Mouse (Mus musculus) heart, adult 10 weeks (tissue): Measurements from ENCODE around the gene Olfr212. TPM values are rescaled to one million over a fixed set of nuclear protein-coding genes. Genes with fewer than 3 reads are reported as not detected.

ENCODE experiments used
- polyA plus RNA-seq: library from polyadenylated mRNA; stranded (reverse); fragments of 350-450 nt; fragmentation: Illumina TruSeq; extraction: RNeasy Lipid Tissue Mini Kit (QIAGEN cat#74804); gene quantifications from one replicate; pipeline ENCODE4 v1.2.3, GENCODE M21; 2014; ENCODE audit warnings: low read depth, low replicate concordance

Gene Olfr212
- not detected for polyA plus RNA-seq

GRCm38 (mm10) chr6:116506302-116507003 is at the start of gene Olfr212:
Gene Olfr212 (plus strand): TSS chr6:116506516.

GRCm38 (mm10) chr6:116460544-116461283 is 45.6 kb upstream of the Olfr212 start, which contains the start of gene Alox5:
Gene Alox5 (minus strand): TSS chr6:116461178.

GRCm38 (mm10) chr6:116488791-116489190 is 17.5 kb upstream of the Olfr212 start, which contains the start of gene Olfr211:
Gene Olfr211 (plus strand): TSS chr6:116489091.

GRCm38 (mm10) chr6:116538156-116538555 is 31.8 kb downstream of the Olfr212 start, which contains the start of gene Olfr213:
Gene Olfr213 (plus strand): TSS chr6:116538456.

GRCm38 (mm10) chr6:116550841-116551240 is 44.5 kb downstream of the Olfr212 start, which contains the start of gene Gm5580:
Gene Gm5580 (plus strand): TSS chr6:116551141.

GRCm38 (mm10) chr6:116553935-116554334 is 47.6 kb downstream of the Olfr212 start, which contains the start of gene Olfr214:
Gene Olfr214 (plus strand): TSS chr6:116554235.

Other genes with a start within 250 kb of the Olfr212 start
- gene Zfand4, start 242.3 kb upstream of the Olfr212 start, polyA plus RNA-seq = 6.0 TPM
- gene March8, start 168.5 kb upstream of the Olfr212 start, polyA plus RNA-seq = 48.6 TPM
- 10.1 TPM for gene Alox5, start 45.3 kb upstream of the Olfr212 start, polyA plus RNA-seq
- gene Olfr211, start 17.4 kb upstream of the Olfr212 start, polyA plus RNA-seq = not detected
- not detected for gene Olfr213, start 31.9 kb downstream of the Olfr212 start, polyA plus RNA-seq
- not detected for gene Gm5580, start 44.6 kb downstream of the Olfr212 start, polyA plus RNA-seq
- gene Olfr214, start 47.7 kb downstream of the Olfr212 start, polyA plus RNA-seq = not detected
- not detected for gene Olfr215, start 77.7 kb downstream of the Olfr212 start, polyA plus RNA-seq
- gene Zfp422, start 122.5 kb downstream of the Olfr212 start, polyA plus RNA-seq = 22.0 TPM
- 56.3 TPM for gene Depp1, start 144.1 kb downstream of the Olfr212 start, polyA plus RNA-seq
- gene Rassf4, start 167.4 kb downstream of the Olfr212 start, polyA plus RNA-seq = 9.2 TPM
- not detected for gene Tmem72, start 210.4 kb downstream of the Olfr212 start, polyA plus RNA-seq